Mouse (Mus musculus): ENCODE data around the gene Fasn. TPM values are rescaled to one million over a fixed set of nuclear protein-coding genes. Genes with fewer than 3 reads are reported as not detected.
A peak's percentile ranks its signal among the peaks of the same experiment; 100 is the strongest.
"Not testable (repeated sequence)": the region's sequence is repeated elsewhere in the genome, so short reads cannot be mapped to it uniquely, and the experiment has no call there.

The Fasn gene
- polyA plus RNA-seq, 1 experiment from 2014 or later: 17.0 TPM

- H3K27me3 ChIP-seq: no peaks in the 10 kb centered on the region
- peaks cover 11% of the 10 kb centered on the region for H3K4me1 ChIP-seq (replicated peaks)
- H3K9ac ChIP-seq: no peak overlapping the region
- no peak overlapping the region for H3K4me3 ChIP-seq
- peaks cover 77% of the 10 kb centered on the region for H3K36me3 ChIP-seq
- H3K9me3 ChIP-seq (replicated peaks): no peaks in the 10 kb centered on the region
- no peak overlapping the region for H3K4me2 ChIP-seq
- ATAC-seq (replicated peaks; ENCODE audit: insufficient number of reproducible peaks, insufficient read depth, low FRiP score, low read depth): no peak
- no peak overlapping the region for H3K27ac ChIP-seq
- WGBS: 84% methylated on average over 3 of the region's 3 CpGs
Observed at GRCm38 (mm10) chr11:120789810-120790209, 34.5 kb downstream of the Fasn start.

GRCm38 (mm10) chr11:120789355-120789754 lies 35.0 kb downstream of the Fasn start:
- ATAC-seq (replicated peaks; ENCODE audit: insufficient number of reproducible peaks, insufficient read depth, low FRiP score, low read depth): no peak
- Histone ChIP-seq H3K4me3 (no peak overlapping the region), H3K9me3 (replicated peaks) (no peaks in the 10 kb centered on the region), H3K36me3 (peaks cover 73% of the 10 kb centered on the region), H3K4me1 (replicated peaks) (peaks cover 9% of the 10 kb centered on the region), H3K4me2 (no peak overlapping the region), H3K27ac (no peak overlapping the region), H3K9ac (no peak overlapping the region), H3K27me3 (no peaks in the 10 kb centered on the region)
- WGBS: 82% methylated on average over 4 of the region's 4 CpGs

- ATAC-seq (replicated peaks; ENCODE audit: insufficient number of reproducible peaks, insufficient read depth, low FRiP score, low read depth); H3K27me3 ChIP-seq; H3K4me3 ChIP-seq; H3K4me2 ChIP-seq; H3K27ac ChIP-seq; H3K9me3 ChIP-seq (replicated peaks); H3K9ac ChIP-seq: not testable (repeated sequence)
- Histone ChIP-seq H3K4me1 (replicated peaks) (peaks cover 12% of the 10 kb centered on the region), H3K36me3 (peaks cover 71% of the 10 kb centered on the region)
- WGBS: 84% methylated on average over 9 of the region's 10 CpGs
Observed at GRCm38 (mm10) chr11:120788460-120788859, 35.9 kb downstream of the Fasn start.

GRCm38 (mm10) chr11:120785145-120785544 lies 39.2 kb downstream of the Fasn start:
- no peaks in the 10 kb centered on the region for H3K9me3 ChIP-seq (replicated peaks)
- H3K27me3 ChIP-seq: no peaks in the 10 kb centered on the region
- H3K9ac ChIP-seq: peak overlapping the region; percentile 85
- H3K4me1 ChIP-seq (replicated peaks): peaks cover 15% of the 10 kb centered on the region
- peak overlapping the region; percentile 97 for H3K4me2 ChIP-seq
- WGBS: 33% methylated on average over 9 of the region's 9 CpGs
- H3K4me3 ChIP-seq: peak overlapping the region; percentile 95
- H3K36me3 ChIP-seq: peaks cover 46% of the 10 kb centered on the region
- no peak overlapping the region for H3K27ac ChIP-seq
- ATAC-seq (replicated peaks; ENCODE audit: insufficient number of reproducible peaks, insufficient read depth, low FRiP score, low read depth): no peak

- 0% methylated on average over 107 of the region's 107 CpGs for WGBS
- H3K36me3 ChIP-seq: peaks cover 37% of the 10 kb centered on the region
- ATAC-seq (replicated peaks; ENCODE audit: insufficient number of reproducible peaks, insufficient read depth, low FRiP score, low read depth): peak; percentile 78
Observed at GRCm38 (mm10) chr11:120784064-120784791, 40.1 kb downstream of the Fasn start, which contains the start of the genes Rfng and Gps1. Rfng (minus strand) TSS chr11:120784207. Gps1 (plus strand) TSS chr11:120784272.

GRCm38 (mm10) chr11:120783426-120784063 lies 40.8 kb downstream of the Fasn start:
- H3K36me3 ChIP-seq: peaks cover 33% of the 10 kb centered on the region
- H3K27me3 ChIP-seq: no peaks in the 10 kb centered on the region
- H3K4me2 ChIP-seq: peak overlapping the region; percentile 97
- peak overlapping the region; percentile 95 for H3K4me3 ChIP-seq
- ATAC-seq (replicated peaks; ENCODE audit: insufficient number of reproducible peaks, insufficient read depth, low FRiP score, low read depth): 0 out of 2 replicates have a peak, but pooled peaks have one; percentile 1
- H3K9me3 ChIP-seq (replicated peaks): no peaks in the 10 kb centered on the region
- peak overlapping the region; percentile 85 for H3K9ac ChIP-seq
- WGBS: 1% methylated on average over 42 of the region's 42 CpGs
- H3K4me1 ChIP-seq (replicated peaks): peaks cover 15% of the 10 kb centered on the region
- peak overlapping the region; percentile 48 for H3K27ac ChIP-seq

More at GRCm38 (mm10) chr11:120784064-120784791, 40.1 kb downstream of the Fasn start, which contains the start of the genes Rfng and Gps1:
- peak within 1 kb of the TSS; percentile 97 for H3K4me2 ChIP-seq
- no peaks in the 10 kb centered on the region for H3K9me3 ChIP-seq (replicated peaks)
- H3K27me3 ChIP-seq: no peaks in the 10 kb centered on the region
- peak within 1 kb of the TSS; percentile 48 for H3K27ac ChIP-seq
- peak within 1 kb of the TSS; percentile 95 for H3K4me3 ChIP-seq
- H3K9ac ChIP-seq: peak within 1 kb of the TSS; percentile 85
- H3K4me1 ChIP-seq (replicated peaks): peaks cover 15% of the 10 kb centered on the region

GRCm38 (mm10) chr11:120781361-120781760 lies 43.0 kb downstream of the Fasn start:
- not testable (repeated sequence) for ATAC-seq (replicated peaks; ENCODE audit: insufficient number of reproducible peaks, insufficient read depth, low FRiP score, low read depth)

GRCm38 (mm10) chr11:120779876-120780275 lies 44.5 kb downstream of the Fasn start:
- 93% methylated on average over 1 of the region's 1 CpGs for WGBS
- no peak for ATAC-seq (replicated peaks; ENCODE audit: insufficient number of reproducible peaks, insufficient read depth, low FRiP score, low read depth)

More at GRCm38 (mm10) chr11:120781361-120781760, 43.0 kb downstream of the Fasn start:
- 92% methylated on average over 6 of the region's 6 CpGs for WGBS
- peaks cover 15% of the 10 kb centered on the region for H3K4me1 ChIP-seq (replicated peaks)
- H3K36me3 ChIP-seq: peaks cover 12% of the 10 kb centered on the region; the same call in 1 of the 2 replicates
- not testable (repeated sequence) for H3K9ac ChIP-seq; H3K27me3 ChIP-seq; H3K4me2 ChIP-seq; H3K4me3 ChIP-seq; H3K9me3 ChIP-seq (replicated peaks); H3K27ac ChIP-seq

GRCm38 (mm10) chr11:120777123-120777522 lies 47.2 kb downstream of the Fasn start:
- ATAC-seq (replicated peaks; ENCODE audit: insufficient number of reproducible peaks, insufficient read depth, low FRiP score, low read depth): no peak
- Histone ChIP-seq H3K36me3 (peaks cover 8% of the 10 kb centered on the region; the same call in 1 of the 2 replicates), H3K27me3 (peaks cover 4% of the 10 kb centered on the region; the same call in 1 of the 2 replicates), H3K27ac (no peak overlapping the region), H3K4me3 (no peak overlapping the region), H3K4me1 (replicated peaks) (0 out of 2 replicates have a peak, but pooled peaks cover 3% of the 10 kb centered on the region), H3K9me3 (replicated peaks) (no peaks in the 10 kb centered on the region), H3K9ac (no peak overlapping the region), H3K4me2 (no peak overlapping the region)
- 35% methylated on average over 6 of the region's 6 CpGs for WGBS

More at GRCm38 (mm10) chr11:120779876-120780275, 44.5 kb downstream of the Fasn start:
- Histone ChIP-seq H3K27ac (no peak overlapping the region), H3K36me3 (peaks cover 8% of the 10 kb centered on the region; the same call in 1 of the 2 replicates), H3K4me1 (replicated peaks) (peaks cover 11% of the 10 kb centered on the region), H3K27me3 (no peaks in the 10 kb centered on the region; the same call in 1 of the 2 replicates), H3K4me3 (no peak overlapping the region), H3K9ac (no peak overlapping the region), H3K4me2 (no peak overlapping the region), H3K9me3 (replicated peaks) (no peaks in the 10 kb centered on the region)

- no peak overlapping the region for H3K4me2 ChIP-seq
- peaks cover 4% of the 10 kb centered on the region; the same call in 1 of the 2 replicates for H3K27me3 ChIP-seq
- 23% methylated on average over 15 of the region's 15 CpGs for WGBS
- no peaks in the 10 kb centered on the region for H3K9me3 ChIP-seq (replicated peaks)
- H3K9ac ChIP-seq: no peak overlapping the region
- ATAC-seq (replicated peaks; ENCODE audit: insufficient number of reproducible peaks, insufficient read depth, low FRiP score, low read depth): peak; percentile 84
- 0 out of 2 replicates have a peak, but pooled peaks cover 3% of the 10 kb centered on the region for H3K4me1 ChIP-seq (replicated peaks)
- H3K36me3 ChIP-seq: 0 out of 2 replicates have a peak, but pooled peaks cover 4% of the 10 kb centered on the region
- H3K27ac ChIP-seq: no peak overlapping the region
- H3K4me3 ChIP-seq: no peak overlapping the region
Observed at GRCm38 (mm10) chr11:120775774-120776469, 48.4 kb downstream of the Fasn start.

Measured in heart, embryonic 15.5 days (tissue).